Mouse (Mus musculus) kidney, postnatal 0 days (tissue): ENCODE measurements around the gene Atp13a3. TPM values are rescaled to one million over a fixed set of nuclear protein-coding genes. Genes with fewer than 3 reads are reported as not detected.

Experiments used
- ATAC-seq: fragments of 200-750 bp; cut with Nextera tagmentation; replicated peaks from 2 replicates; pipeline ENCODE4 v1.8.0; 2017; ENCODE audit warnings: low read depth, moderate number of reproducible peaks, moderate TSS enrichment, moderate library complexity; ENCODE audit not compliant: low FRiP score
- DNase-seq: peaks from one replicate; pipeline ENCODE4 v3.0.0-alpha.2; 2016; ENCODE audit warnings: low spot score
- H3K27ac ChIP-seq: fragments of 300-500 bp; sonication (generic); 2 replicates; pipeline ENCODE4 v1.5.1; 2014; ENCODE audit warnings: mild to moderate bottlenecking
- H3K27me3 ChIP-seq: fragments of 300-500 bp; sonication (generic); 2 replicates; pipeline ENCODE4 v1.6.1; 2014; ENCODE audit warnings: low read length, mixed read lengths; ENCODE audit not compliant: insufficient read depth
- H3K36me3 ChIP-seq: fragments of 300-500 bp; sonication (generic); 2 replicates; pipeline ENCODE4 v1.6.1; 2014; ENCODE audit warnings: low read length, mixed read lengths; ENCODE audit not compliant: insufficient read depth
- H3K4me1 ChIP-seq: fragments of 300-500 bp; sonication (generic); replicated peaks from 2 replicates; pipeline ENCODE4 v1.6.1; 2014; ENCODE audit warnings: antibody characterized with exemption, low read length, mixed read lengths; ENCODE audit not compliant: insufficient read depth
- H3K4me2 ChIP-seq: fragments of 300-500 bp; sonication (generic); 2 replicates; pipeline ENCODE4 v1.6.1; 2014; ENCODE audit warnings: mild to moderate bottlenecking, low read length, moderate library complexity, mixed read lengths
- H3K4me3 ChIP-seq: fragments of 300-500 bp; sonication (generic); replicated peaks from 2 replicates; pipeline ENCODE4 v1.5.1; 2014; ENCODE audit warnings: low read depth, low read length
- H3K9ac ChIP-seq: fragments of 300-500 bp; sonication (generic); 2 replicates; pipeline ENCODE4 v1.6.1; 2014; ENCODE audit warnings: low read depth, low read length
- H3K9me3 ChIP-seq: fragments of 300-500 bp; sonication (generic); replicated peaks from 2 replicates; pipeline ENCODE4 v1.6.1; 2016; ENCODE audit warnings: low read length, inconsistent platforms, mixed read lengths
- CTCF ChIP-seq: IDR thresholded peaks from 2 replicates; pipeline ENCODE4 v1.5.1; 2016; ENCODE audit warnings: antibody characterized with exemption, low read depth, mild to moderate bottlenecking, moderate library complexity
- WGBS: fragments of 180-500 bp; shearing (Covaris S2); extraction: QIAGEN DNeasy Blood & Tissue Kit; methylation state at CpG from one replicate; pipeline ENCODE4 v1.1.7; 2014; 5-methylcytosine and 5-hydroxymethylcytosine counted together
- polyA plus RNA-seq: library from polyadenylated mRNA; unstranded; fragments of >200 nt; fragmentation: Nextera tagmentation; extraction: Ambion mirVana; gene quantifications from 2 replicates; pipeline ENCODE4 v1.2.1, GENCODE M21; 2015

Atp13a3 gene
- polyA plus RNA-seq, 1 experiment from 2014 or later = 11.2 TPM

DNA sequence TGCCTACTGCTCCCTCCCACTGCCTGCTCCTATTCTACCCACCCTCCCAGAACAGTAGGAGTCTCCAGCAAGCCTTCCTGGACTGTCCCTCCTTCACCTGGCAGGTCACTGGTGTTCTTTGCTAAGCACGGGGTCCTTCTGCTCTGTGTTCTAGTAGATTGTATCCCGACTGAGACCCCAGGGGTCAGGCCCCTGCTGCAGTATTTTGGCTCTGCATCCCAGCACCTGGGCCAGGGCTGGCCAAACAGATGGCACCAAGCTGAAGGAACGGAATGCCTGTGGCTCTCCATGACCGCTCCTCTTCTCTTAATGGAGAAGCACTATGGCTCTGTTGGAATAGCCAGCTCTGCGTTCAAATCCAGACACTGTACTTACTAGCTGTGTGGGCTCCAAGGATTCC is 139.2 kb downstream of the Atp13a3 start:
- 82% methylated on average over 5 of the region's 5 CpGs for WGBS
- H3K36me3 ChIP-seq = no peaks in the 10 kb centered on the region
- H3K27me3 ChIP-seq = no peaks in the 10 kb centered on the region
- DNase-seq (no peak), ATAC-seq (no peak)
- H3K4me2 ChIP-seq = no peak overlapping the region
- H3K4me3 ChIP-seq = no peak overlapping the region
- no peak overlapping the region for H3K27ac ChIP-seq
- TF ChIP-seq CTCF = no peak
- H3K9ac ChIP-seq = no peak overlapping the region
- no peaks in the 10 kb centered on the region for H3K4me1 ChIP-seq
- no peaks in the 10 kb centered on the region for H3K9me3 ChIP-seq

DNA sequence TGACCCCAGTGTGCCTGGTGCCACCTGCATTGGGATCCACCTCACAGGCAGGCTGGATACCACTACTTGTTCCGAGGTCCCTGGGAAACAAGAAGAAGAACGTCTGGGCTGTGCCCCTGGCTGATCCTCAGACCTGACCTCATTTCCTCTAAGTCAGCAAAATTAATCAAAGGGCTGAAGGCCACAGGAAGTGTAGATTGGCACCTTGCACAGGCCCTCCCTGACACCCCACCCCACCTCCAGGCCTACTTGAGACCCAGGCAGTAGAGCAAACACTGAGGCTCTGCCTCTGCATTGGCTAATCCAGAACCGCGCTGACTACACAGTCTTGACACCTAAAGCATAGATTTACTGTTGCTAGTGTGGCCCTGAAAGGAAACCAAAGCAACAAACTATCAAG is 140.2 kb downstream of the Atp13a3 start:
- no peaks in the 10 kb centered on the region for H3K4me1 ChIP-seq
- DNase-seq (no peak), ATAC-seq (no peak)
- no peak overlapping the region for H3K4me2 ChIP-seq
- no peaks in the 10 kb centered on the region for H3K36me3 ChIP-seq
- no peak overlapping the region for H3K9ac ChIP-seq
- 51% methylated on average over 4 of the region's 4 CpGs for WGBS
- H3K4me3 ChIP-seq = no peak overlapping the region
- H3K27me3 ChIP-seq = no peaks in the 10 kb centered on the region
- H3K27ac ChIP-seq = no peak overlapping the region
- TF ChIP-seq CTCF = no peak
- no peaks in the 10 kb centered on the region for H3K9me3 ChIP-seq

DNA sequence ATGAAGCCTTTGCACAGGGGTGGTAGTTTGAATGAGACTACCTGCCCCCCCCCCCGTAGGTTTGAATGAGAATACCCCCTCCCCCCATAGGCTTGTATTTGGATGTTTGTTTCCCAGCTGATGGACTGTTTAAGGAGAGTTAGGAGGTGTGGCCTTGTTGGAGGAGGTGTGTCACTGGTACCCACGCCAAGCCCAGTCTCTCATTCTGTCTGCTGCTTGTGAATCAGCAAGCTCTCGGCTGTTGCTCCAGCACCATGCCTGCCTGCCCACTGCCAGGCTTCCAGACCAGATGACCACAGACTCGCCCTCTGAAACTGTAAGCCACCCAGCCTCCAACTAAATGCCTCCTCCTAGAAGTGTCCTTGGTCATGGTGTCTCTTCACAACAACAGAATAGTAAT is 142.6 kb downstream of the Atp13a3 start:
- no peak overlapping the region for H3K4me3 ChIP-seq
- H3K4me2 ChIP-seq = no peak overlapping the region
- no peaks in the 10 kb centered on the region for H3K4me1 ChIP-seq
- no peak for DNase-seq
- TF ChIP-seq CTCF = no peak
- no peak overlapping the region for H3K9ac ChIP-seq
- ATAC-seq = no peak
- no peak overlapping the region for H3K27ac ChIP-seq
- H3K9me3 ChIP-seq = no peaks in the 10 kb centered on the region
- WGBS = 60% methylated on average over 4 of the region's 4 CpGs
- H3K36me3 ChIP-seq = no peaks in the 10 kb centered on the region
- no peaks in the 10 kb centered on the region for H3K27me3 ChIP-seq

DNA sequence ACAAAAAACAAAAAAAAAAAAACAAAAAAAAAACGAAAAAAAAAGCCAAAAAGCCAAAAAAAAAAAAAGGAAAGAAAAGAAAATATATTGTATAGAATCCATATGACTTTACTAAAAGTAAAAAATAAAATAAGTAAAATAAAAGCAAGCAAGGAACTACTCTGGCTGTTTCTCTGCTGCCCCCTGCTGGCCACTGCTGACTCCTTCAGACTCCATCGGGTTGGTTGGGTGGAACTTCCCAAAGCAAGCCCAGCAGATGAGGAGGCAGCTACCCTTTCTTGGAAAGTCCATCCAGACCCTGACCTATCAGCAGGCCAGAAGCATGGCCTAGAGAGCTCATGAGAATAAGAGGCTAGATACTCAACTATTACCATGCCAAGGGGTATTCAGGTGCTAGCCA is 143.1 kb downstream of the Atp13a3 start:
- DNase-seq (peak; percentile 83), ATAC-seq (no peak)
- H3K9me3 ChIP-seq = no peaks in the 10 kb centered on the region
- H3K36me3 ChIP-seq = no peaks in the 10 kb centered on the region
- TF ChIP-seq CTCF = peak; percentile 86
- no peak overlapping the region for H3K27ac ChIP-seq
- H3K27me3 ChIP-seq = no peaks in the 10 kb centered on the region
- no peak overlapping the region for H3K4me2 ChIP-seq
- H3K4me1 ChIP-seq = no peaks in the 10 kb centered on the region
- H3K4me3 ChIP-seq = no peak overlapping the region
- WGBS = 2% methylated on average over 2 of the region's 2 CpGs
- no peak overlapping the region for H3K9ac ChIP-seq

Other genes starting within 250 kb of the Atp13a3 start
- gene Cpn2, start 138.5 kb downstream of the Atp13a3 start, polyA plus RNA-seq = not detected in 2 replicates
- gene Lrrc15, start 122.7 kb downstream of the Atp13a3 start, polyA plus RNA-seq = 0.78 and 0.84 TPM in 2 replicates
- 0.14 and 0.16 TPM in 2 replicates for gene Gp5, start 95.2 kb downstream of the Atp13a3 start, polyA plus RNA-seq
- 13.4 and 13.8 TPM in 2 replicates for gene Tmem44, start 144.9 kb upstream of the Atp13a3 start, polyA plus RNA-seq
- gene Lsg1, start 181.6 kb upstream of the Atp13a3 start, polyA plus RNA-seq = 55.3 and 59.3 TPM in 2 replicates
- 18.5 and 19.9 TPM in 2 replicates for gene Fam43a, start 193.7 kb upstream of the Atp13a3 start, polyA plus RNA-seq